Mouse (Mus musculus): ENCODE measurements around the gene Sufu. TPM values are rescaled to one million over a fixed set of nuclear protein-coding genes. Genes with fewer than 3 reads are reported as not detected.

Gene Sufu
- polyA plus RNA-seq, 1 experiment from 2014 or later, result 9.5 TPM

GRCm38 (mm10) chr19:46455556-46455955 is 58.9 kb downstream of the Sufu start:
- Histone ChIP-seq H3K27ac (replicated peaks) (peak overlapping the region; percentile 94), H3K4me2 (replicated peaks; ENCODE audit: low read depth) (no peak overlapping the region; the same call in 1 of the 2 replicates), H3K27me3 (ENCODE audit: control insufficient read depth, insufficient read depth, low read length) (no peaks in the 10 kb centered on the region), H3K9ac (ENCODE audit: low read length) (peak overlapping the region; percentile 35), H3K36me3 (ENCODE audit: control insufficient read depth, insufficient read depth, low read length) (0 out of 2 replicates have a peak, but pooled peaks cover 7% of the 10 kb centered on the region), H3K9me3 (ENCODE audit: control insufficient read depth, low read length) (no peaks in the 10 kb centered on the region), H3K4me1 (replicated peaks; ENCODE audit: control insufficient read depth, insufficient read depth) (peaks cover 8% of the 10 kb centered on the region; the same call in 1 of the 2 replicates), H3K4me3 (ENCODE audit: low read depth, low read length) (no peak overlapping the region)
- ATAC-seq (ENCODE audit: low FRiP score, low TSS enrichment) (no peak), DNase-seq (ENCODE audit: low spot score) (no peak)
- no peak for TF ChIP-seq CTCF (IDR thresholded peaks at IDR 0.05; ENCODE audit: low read depth)
- TF ChIP-seq EP300 (optimal IDR thresholded peaks at IDR 0.05), result no peak
- 71% methylated on average over 8 of the region's 8 CpGs for WGBS

DNA sequence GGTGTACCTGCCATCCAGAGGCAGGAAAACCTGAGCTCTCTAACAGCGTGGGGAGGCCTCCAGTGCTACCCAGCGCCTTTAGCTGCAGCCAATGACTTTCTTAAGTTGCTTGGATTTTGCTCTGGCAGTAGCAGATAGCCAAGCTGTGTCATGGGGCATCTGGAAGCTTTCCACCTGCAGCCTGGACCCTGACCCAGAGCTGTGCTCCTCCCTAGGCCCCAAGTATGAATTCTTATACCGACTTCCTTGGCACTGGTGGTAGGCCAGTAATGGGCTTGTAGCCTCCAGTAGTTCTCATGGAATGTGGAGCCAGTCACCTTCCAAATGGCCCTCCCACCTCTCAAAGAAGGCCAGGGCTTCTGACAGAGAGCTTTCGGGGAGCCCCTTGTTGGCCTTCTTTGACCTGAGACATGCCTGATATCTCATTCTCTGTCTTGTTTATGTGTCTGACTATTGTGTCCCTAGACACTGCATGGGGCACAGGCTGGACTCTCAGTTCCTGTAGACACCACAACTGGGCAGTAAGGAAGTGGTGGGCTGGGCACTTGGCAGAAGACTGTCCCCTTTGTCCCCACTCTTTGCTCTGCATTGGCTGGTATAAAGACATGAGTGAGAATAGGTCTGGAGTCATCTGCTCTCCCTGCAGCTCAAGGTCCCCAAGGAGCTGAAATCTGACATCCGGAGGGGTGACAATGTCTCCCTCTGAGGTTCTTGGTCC is 59.5 kb downstream of the Sufu start:
- ATAC-seq (ENCODE audit: low FRiP score, low TSS enrichment), result no peak

GRCm38 (mm10) chr19:46457798-46458197 is 61.1 kb downstream of the Sufu start:
- H3K27me3 ChIP-seq (ENCODE audit: control insufficient read depth, insufficient read depth, low read length), result no peaks in the 10 kb centered on the region
- no peak overlapping the region for H3K4me2 ChIP-seq (replicated peaks; ENCODE audit: low read depth)
- no peak for ATAC-seq (ENCODE audit: low FRiP score, low TSS enrichment)
- 0 out of 2 replicates have a peak, but pooled peaks cover 5% of the 10 kb centered on the region for H3K36me3 ChIP-seq (ENCODE audit: control insufficient read depth, insufficient read depth, low read length)
- H3K9ac ChIP-seq (ENCODE audit: low read length), result no peak overlapping the region
- WGBS, result 69% methylated on average over 5 of the region's 5 CpGs
- no peaks in the 10 kb centered on the region for H3K9me3 ChIP-seq (ENCODE audit: control insufficient read depth, low read length)
- peak overlapping the region; percentile 24; the same call in 1 of the 2 replicates for H3K27ac ChIP-seq (replicated peaks)
- no peak for DNase-seq (ENCODE audit: low spot score)
- H3K4me1 ChIP-seq (replicated peaks; ENCODE audit: control insufficient read depth, insufficient read depth), result 0 out of 2 replicates have a peak, but pooled peaks cover 8% of the 10 kb centered on the region
- no peak for TF ChIP-seq EP300 (optimal IDR thresholded peaks at IDR 0.05)
- TF ChIP-seq CTCF (IDR thresholded peaks at IDR 0.05; ENCODE audit: low read depth), result no peak
- H3K4me3 ChIP-seq (ENCODE audit: low read depth, low read length), result no peak overlapping the region

More for the DNA sequence above, 59.5 kb downstream of the Sufu start:
- peak overlapping the region; percentile 94 for H3K27ac ChIP-seq (replicated peaks)
- H3K9ac ChIP-seq (ENCODE audit: low read length), result 0 out of 2 replicates have a peak overlapping the region, but pooled peaks have one; percentile 35
- WGBS, result 75% methylated on average over 5 of the region's 5 CpGs
- no peaks in the 10 kb centered on the region for H3K9me3 ChIP-seq (ENCODE audit: control insufficient read depth, low read length)
- peaks cover 8% of the 10 kb centered on the region; the same call in 1 of the 2 replicates for H3K4me1 ChIP-seq (replicated peaks; ENCODE audit: control insufficient read depth, insufficient read depth)
- H3K4me3 ChIP-seq (ENCODE audit: low read depth, low read length), result no peak overlapping the region
- TF ChIP-seq EP300 (optimal IDR thresholded peaks at IDR 0.05) (no peak), CTCF (IDR thresholded peaks at IDR 0.05; ENCODE audit: low read depth) (no peak)
- DNase-seq (ENCODE audit: low spot score), result peak; percentile 30
- H3K4me2 ChIP-seq (replicated peaks; ENCODE audit: low read depth), result no peak overlapping the region
- H3K36me3 ChIP-seq (ENCODE audit: control insufficient read depth, insufficient read depth, low read length), result 0 out of 2 replicates have a peak, but pooled peaks cover 5% of the 10 kb centered on the region
- H3K27me3 ChIP-seq (ENCODE audit: control insufficient read depth, insufficient read depth, low read length), result no peaks in the 10 kb centered on the region

DNA sequence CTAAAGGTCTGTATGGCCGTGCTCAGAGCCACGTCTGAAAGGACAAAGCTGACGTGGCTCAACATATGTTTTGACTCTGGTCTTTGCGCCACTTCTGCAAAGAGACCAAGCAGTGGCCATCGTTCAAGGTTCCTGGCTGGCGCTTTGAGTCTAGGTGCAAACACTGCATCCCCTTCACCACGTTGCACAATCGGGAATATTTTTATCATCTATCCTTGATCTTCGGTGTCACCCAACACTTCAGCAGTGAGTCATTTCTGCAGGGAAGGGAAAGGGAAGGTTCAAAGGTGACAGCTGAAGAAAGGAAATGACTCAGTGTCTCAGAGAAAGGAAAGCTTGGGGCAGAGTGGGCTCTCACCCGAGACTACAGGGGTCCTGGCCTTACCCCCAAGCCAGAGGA is 62.6 kb downstream of the Sufu start:
- no peak overlapping the region for H3K4me2 ChIP-seq (replicated peaks; ENCODE audit: low read depth)
- H3K4me1 ChIP-seq (replicated peaks; ENCODE audit: control insufficient read depth, insufficient read depth), result 0 out of 2 replicates have a peak, but pooled peaks cover 8% of the 10 kb centered on the region
- no peak for TF ChIP-seq CTCF (IDR thresholded peaks at IDR 0.05; ENCODE audit: low read depth)
- TF ChIP-seq EP300 (optimal IDR thresholded peaks at IDR 0.05), result no peak
- H3K27ac ChIP-seq (replicated peaks), result peak overlapping the region; percentile 24; the same call in 1 of the 2 replicates
- no peak overlapping the region for H3K9ac ChIP-seq (ENCODE audit: low read length)
- H3K4me3 ChIP-seq (ENCODE audit: low read depth, low read length), result no peak overlapping the region
- no peaks in the 10 kb centered on the region for H3K27me3 ChIP-seq (ENCODE audit: control insufficient read depth, insufficient read depth, low read length)
- WGBS, result 67% methylated on average over 10 of the region's 10 CpGs
- H3K9me3 ChIP-seq (ENCODE audit: control insufficient read depth, low read length), result no peaks in the 10 kb centered on the region
- H3K36me3 ChIP-seq (ENCODE audit: control insufficient read depth, insufficient read depth, low read length), result 0 out of 2 replicates have a peak, but pooled peaks cover 5% of the 10 kb centered on the region
- DNase-seq (ENCODE audit: low spot score), result no peak
- ATAC-seq (ENCODE audit: low FRiP score, low TSS enrichment), result peak; percentile 15; the same call in 1 of the 2 replicates

DNA sequence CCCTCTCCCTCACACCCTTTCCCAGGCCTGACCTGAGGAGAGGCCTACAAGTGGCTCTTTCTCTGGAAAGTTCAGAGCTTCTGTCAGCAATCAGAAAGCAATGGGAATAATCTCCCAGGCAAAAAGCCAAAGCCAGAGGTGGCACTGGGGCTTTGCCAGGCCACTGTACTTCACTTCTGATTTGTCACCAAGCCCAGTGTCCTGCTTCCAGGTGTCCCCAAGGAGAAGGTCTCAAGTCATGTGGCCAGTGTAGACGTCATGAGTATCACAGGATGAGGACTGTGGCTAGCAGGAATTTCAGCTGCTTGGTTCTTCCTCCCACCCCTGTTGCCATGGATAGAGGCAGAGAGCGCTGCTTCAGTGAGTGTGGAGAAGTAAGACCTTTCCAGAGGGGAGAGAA is 63.2 kb downstream of the Sufu start:
- ATAC-seq (ENCODE audit: low FRiP score, low TSS enrichment) (0 out of 2 replicates have a peak, but pooled peaks have one; percentile 19), DNase-seq (ENCODE audit: low spot score) (no peak)
- WGBS, result 70% methylated on average over 2 of the region's 2 CpGs
- H3K9ac ChIP-seq (ENCODE audit: low read length), result no peak overlapping the region
- H3K4me1 ChIP-seq (replicated peaks; ENCODE audit: control insufficient read depth, insufficient read depth), result 0 out of 2 replicates have a peak, but pooled peaks cover 3% of the 10 kb centered on the region
- no peak overlapping the region for H3K4me2 ChIP-seq (replicated peaks; ENCODE audit: low read depth)
- TF ChIP-seq EP300 (optimal IDR thresholded peaks at IDR 0.05), result no peak
- TF ChIP-seq CTCF (IDR thresholded peaks at IDR 0.05; ENCODE audit: low read depth), result no peak
- no peak overlapping the region for H3K4me3 ChIP-seq (ENCODE audit: low read depth, low read length)
- 0 out of 2 replicates have a peak, but pooled peaks cover 5% of the 10 kb centered on the region for H3K36me3 ChIP-seq (ENCODE audit: control insufficient read depth, insufficient read depth, low read length)
- no peaks in the 10 kb centered on the region for H3K27me3 ChIP-seq (ENCODE audit: control insufficient read depth, insufficient read depth, low read length)
- no peaks in the 10 kb centered on the region for H3K9me3 ChIP-seq (ENCODE audit: control insufficient read depth, low read length)
- H3K27ac ChIP-seq (replicated peaks), result no peak overlapping the region

DNA sequence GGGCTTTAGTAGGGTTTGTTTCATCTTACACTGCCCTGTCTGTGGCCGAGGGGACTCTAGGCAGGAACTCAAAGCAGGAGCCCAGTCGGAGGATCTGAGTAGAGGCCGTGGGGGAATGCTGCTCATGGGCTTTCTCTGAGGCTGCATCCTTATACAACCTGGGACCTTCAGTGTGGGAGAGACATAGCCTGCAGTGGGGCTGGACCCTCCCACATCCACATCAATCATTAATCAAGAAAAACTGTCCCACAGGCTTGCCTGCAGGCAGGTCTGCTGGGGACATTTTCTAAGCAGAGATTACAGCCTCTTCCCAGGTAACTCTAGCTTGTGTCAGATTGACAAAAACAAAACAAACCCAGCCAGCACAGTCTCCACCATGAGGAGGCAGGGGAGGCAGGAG is 65.9 kb downstream of the Sufu start:
- DNase-seq (ENCODE audit: low spot score) (no peak), ATAC-seq (ENCODE audit: low FRiP score, low TSS enrichment) (no peak)
- no peaks in the 10 kb centered on the region for H3K4me1 ChIP-seq (replicated peaks; ENCODE audit: control insufficient read depth, insufficient read depth)
- H3K27me3 ChIP-seq (ENCODE audit: control insufficient read depth, insufficient read depth, low read length), result no peaks in the 10 kb centered on the region
- no peak overlapping the region for H3K9ac ChIP-seq (ENCODE audit: low read length)
- 69% methylated on average over 3 of the region's 3 CpGs for WGBS
- H3K9me3 ChIP-seq (ENCODE audit: control insufficient read depth, low read length), result no peaks in the 10 kb centered on the region
- H3K27ac ChIP-seq (replicated peaks), result no peak overlapping the region
- no peak for TF ChIP-seq EP300 (optimal IDR thresholded peaks at IDR 0.05)
- TF ChIP-seq CTCF (IDR thresholded peaks at IDR 0.05; ENCODE audit: low read depth), result no peak
- no peak overlapping the region for H3K4me3 ChIP-seq (ENCODE audit: low read depth, low read length)
- H3K36me3 ChIP-seq (ENCODE audit: control insufficient read depth, insufficient read depth, low read length), result 0 out of 2 replicates have a peak, but pooled peaks cover 5% of the 10 kb centered on the region
- H3K4me2 ChIP-seq (replicated peaks; ENCODE audit: low read depth), result no peak overlapping the region
